Mouse (Mus musculus) granulocyte monocyte progenitor cell, adult 5-6 weeks (primary cell): ENCODE results near the gene Dppa1. TPM values are rescaled to one million over a fixed set of nuclear protein-coding genes. Genes with fewer than 3 reads are reported as not detected.

Experiments used
- ATAC-seq: replicated peaks from 2 replicates; pipeline ENCODE4 v1.8.0; 2016; ENCODE audit warnings: mild to moderate bottlenecking, moderate TSS enrichment, inconsistent platforms; ENCODE audit not compliant: poor library complexity, severe bottlenecking
- total RNA-seq, 2 experiments: library from RNA; stranded (forward) in 1 of 2; stranded (reverse) in 1 of 2; fragments of 200-712, 200-1000 nt in 1 of 2; fragments of >200 nt in 1 of 2; fragmentation: Nextera tagmentation in 1 of 2; gene quantifications; 2 replicates each; pipeline ENCODE4 v1.2.3; 2014 to 2017

Gene Dppa1
- total RNA-seq, 2 experiments from 2014 or later = not detected

- no peak for ATAC-seq
Measured at GRCm38 (mm10) chr11:46561096-46561495, 68.0 kb downstream of the Dppa1 start.

Other genes starting within 250 kb of the Dppa1 start
- gene Itk, start 239.7 kb downstream of the Dppa1 start, total RNA-seq (2014; fragmentation: Nextera tagmentation) = 0.28 TPM in 1 of 2 replicates, not detected in the other
- gene Itk, start 239.7 kb downstream of the Dppa1 start, total RNA-seq (2017) = 0.21 and 0.26 TPM in 2 replicates
- gene Fam71b, start 232.7 kb downstream of the Dppa1 start, total RNA-seq (2014; fragmentation: Nextera tagmentation) = 1.6 TPM in 1 of 2 replicates, not detected in the other
- not detected in 2 replicates for gene Fam71b, start 232.7 kb downstream of the Dppa1 start, total RNA-seq (2017)
- gene Med7, start 192.3 kb downstream of the Dppa1 start, total RNA-seq (2014; fragmentation: Nextera tagmentation) = 26.5 and 58.6 TPM in 2 replicates
- 16.6 and 17.4 TPM in 2 replicates for gene Med7, start 192.3 kb downstream of the Dppa1 start, total RNA-seq (2017)
- 0.28 TPM in 1 of 2 replicates, not detected in the other for gene Havcr2, start 174.3 kb downstream of the Dppa1 start, total RNA-seq (2014; fragmentation: Nextera tagmentation)
- 0.05 and 0.56 TPM in 2 replicates for gene Havcr2, start 174.3 kb downstream of the Dppa1 start, total RNA-seq (2017)
- gene Gm12169, start 105.0 kb downstream of the Dppa1 start, total RNA-seq (2014; fragmentation: Nextera tagmentation) = not detected in 2 replicates
- not detected in 2 replicates for gene Gm12169, start 105.0 kb downstream of the Dppa1 start, total RNA-seq (2017)
- not detected in 2 replicates for gene BC053393, start 57.7 kb downstream of the Dppa1 start, total RNA-seq (2014; fragmentation: Nextera tagmentation)
- gene BC053393, start 57.7 kb downstream of the Dppa1 start, total RNA-seq (2017) = not detected in 2 replicates
- not detected in 2 replicates for gene Timd2, start 77.8 kb upstream of the Dppa1 start, total RNA-seq (2014; fragmentation: Nextera tagmentation)
- gene Timd2, start 77.8 kb upstream of the Dppa1 start, total RNA-seq (2017) = 0.13 TPM in 1 of 2 replicates, not detected in the other
- gene Havcr1, start 105.8 kb upstream of the Dppa1 start, total RNA-seq (2014; fragmentation: Nextera tagmentation) = not detected in 2 replicates
- not detected in 2 replicates for gene Havcr1, start 105.8 kb upstream of the Dppa1 start, total RNA-seq (2017)
- gene Timd4, start 181.5 kb upstream of the Dppa1 start, total RNA-seq (2014; fragmentation: Nextera tagmentation) = not detected in 2 replicates
- not detected in 2 replicates for gene Timd4, start 181.5 kb upstream of the Dppa1 start, total RNA-seq (2017)